In genomic region chr4:133052995-133053572, GRCm38 (mm10) we compare ENCODE assay signal across 13 mouse cellular contexts. TPM values are rescaled to one million over a fixed set of nuclear protein-coding genes. Genes with fewer than 3 reads are reported as not detected.
A peak's percentile ranks its signal among the peaks of the same experiment; 100 is the strongest.
DNase-seq lines count a peak whose midpoint lies in the region; ATAC-seq and TF ChIP-seq lines count a peak whose summit lies in the region.
"Had no signal": no experiment of that assay in that cellular context is flagged by ENCODE, and none has a peak within 500 bp of the region (broad histone marks: within the 10 kb centered on the region; RNA-seq: fewer than 3 reads in every experiment).

No protein-coding gene starts in this region.

- no peak for ATAC-seq in kidney, embryonic 15.5 days (replicated peaks; ENCODE audit: low FRiP score)
- ATAC-seq in embryonic facial prominence, embryonic 14.5 days (ENCODE audit: low read depth) = no peak
- ATAC-seq in midbrain, postnatal 0 days (ENCODE audit: low FRiP score) = no peak

- 80% methylated on average over 13 of the region's 13 CpGs for WGBS in kidney, embryonic 15.5 days
- WGBS in embryonic facial prominence, embryonic 14.5 days = 71% methylated on average over 13 of the region's 13 CpGs
- WGBS in midbrain, postnatal 0 days = 75% methylated on average over 13 of the region's 13 CpGs

- DNase-seq in heart, adult 11 months = peak; percentile 91
- DNase-seq in heart, postnatal 4 days = no peak
- DNase-seq in kidney, postnatal 36 days = no peak
- DNase-seq in embryonic facial prominence, embryonic 14.5 days (ENCODE audit: low spot score) = no peak
- no peak for DNase-seq in midbrain, postnatal 0 days (ENCODE audit: low spot score)
- no peak for DNase-seq in frontal cortex, postnatal 14 days (ENCODE audit: low spot score in 2 of 2)
- DNase-seq in cerebellum, postnatal 10 days = no peak
- DNase-seq: adrenal gland, postnatal 14 days; cerebellum, adult 8-10 months; gastrocnemius, postnatal 10 days; kidney, adult 8-10 months; lung, adult 18-20 months had no signal

- H3K4me1 ChIP-seq in kidney, embryonic 15.5 days = peaks cover 99% of the 10 kb centered on the region
- H3K4me1 ChIP-seq in embryonic facial prominence, embryonic 14.5 days (ENCODE audit: control insufficient read depth, insufficient read depth, low read length) = peaks cover 89% of the 10 kb centered on the region
- H3K4me1 ChIP-seq in midbrain, postnatal 0 days (ENCODE audit: insufficient read depth, low read length) = peaks cover 31% of the 10 kb centered on the region

- no peak for TF ChIP-seq CTCF in midbrain, postnatal 0 days (IDR thresholded peaks at IDR 0.05)

- no peak overlapping the region for H3K4me2 ChIP-seq in kidney, embryonic 15.5 days
- no peak overlapping the region for H3K4me2 ChIP-seq in embryonic facial prominence, embryonic 14.5 days (ENCODE audit: low read depth, low read length)
- H3K4me2 ChIP-seq in midbrain, postnatal 0 days (ENCODE audit: low read depth, low read length, poor library complexity, severe bottlenecking) = no peak overlapping the region

- H3K27ac ChIP-seq in kidney, embryonic 15.5 days = peak overlapping the region; percentile 66
- peak overlapping the region; percentile 88; the same call in 1 of the 2 replicates for H3K27ac ChIP-seq in embryonic facial prominence, embryonic 14.5 days (replicated peaks; ENCODE audit: low read depth, low read length)
- H3K27ac ChIP-seq in midbrain, postnatal 0 days (ENCODE audit: low read depth, low read length) = 0 out of 2 replicates have a peak overlapping the region, but pooled peaks have one; percentile 12

- no peak overlapping the region for H3K4me3 ChIP-seq in kidney, embryonic 15.5 days (replicated peaks)
- H3K4me3 ChIP-seq in embryonic facial prominence, embryonic 14.5 days (ENCODE audit: low read depth, low read length) = no peak overlapping the region
- H3K4me3 ChIP-seq in midbrain, postnatal 0 days (ENCODE audit: low read depth, low read length) = no peak overlapping the region

- no peak overlapping the region for H3K9ac ChIP-seq in kidney, embryonic 15.5 days
- no peak overlapping the region for H3K9ac ChIP-seq in embryonic facial prominence, embryonic 14.5 days (ENCODE audit: low read depth, low read length)
- 0 out of 2 replicates have a peak overlapping the region, but pooled peaks have one; percentile 19 for H3K9ac ChIP-seq in midbrain, postnatal 0 days (replicated peaks; ENCODE audit: low read length, poor library complexity, severe bottlenecking)

- no peaks in the 10 kb centered on the region for H3K9me3 ChIP-seq in kidney, embryonic 15.5 days (replicated peaks)
- H3K9me3 ChIP-seq in embryonic facial prominence, embryonic 14.5 days (ENCODE audit: control insufficient read depth, low read length) = no peaks in the 10 kb centered on the region
- no peaks in the 10 kb centered on the region for H3K9me3 ChIP-seq in midbrain, postnatal 0 days (ENCODE audit: low read length)

- H3K27me3 ChIP-seq in kidney, embryonic 15.5 days = no peaks in the 10 kb centered on the region
- H3K27me3 ChIP-seq in embryonic facial prominence, embryonic 14.5 days (replicated peaks; ENCODE audit: control insufficient read depth, insufficient read depth, low read length) = no peaks in the 10 kb centered on the region
- H3K27me3 ChIP-seq in midbrain, postnatal 0 days (ENCODE audit: insufficient read depth, low read length) = no peaks in the 10 kb centered on the region

- H3K36me3 ChIP-seq in kidney, embryonic 15.5 days = peaks cover 8% of the 10 kb centered on the region
- peaks cover 26% of the 10 kb centered on the region for H3K36me3 ChIP-seq in embryonic facial prominence, embryonic 14.5 days (ENCODE audit: control insufficient read depth, insufficient read depth, low read length)
- H3K36me3 ChIP-seq in midbrain, postnatal 0 days (ENCODE audit: insufficient read depth, low read length) = peaks cover 9% of the 10 kb centered on the region

RNA-seq across cellular contexts. Expression of gene Ahdc1, which starts 42.0 kb away (rescaled TPM):
- 10 to 100 TPM; 41.1 to 48.7 TPM for total RNA-seq in heart, postnatal 4 days (2021)
- 7.4 and 10.1 TPM in 2 replicates for polyA plus RNA-seq in kidney, embryonic 15.5 days (2015; fragmentation: Nextera tagmentation; extraction: Ambion mirVana)
- polyA plus RNA-seq in embryonic facial prominence, embryonic 14.5 days (2014; fragmentation: Nextera tagmentation; extraction: Ambion mirVana) = 11.0 and 11.7 TPM in 2 replicates
- 105 and 115 TPM in 2 replicates for total RNA-seq in midbrain, postnatal 0 days (2014; rRNA removed)
- 9.2 and 11.0 TPM in 2 replicates for polyA plus RNA-seq in midbrain, postnatal 0 days (2015; fragmentation: Nextera tagmentation; extraction: Ambion mirVana)

Comparison
In these comparisons a context has a peak if more than half of its experiments do, and no peak if none do; other contexts are left out.
1. H3K27ac ChIP-seq: peak in every context shown above with its lines; median percentile 88 in embryonic facial prominence, embryonic 14.5 days; 66 in kidney, embryonic 15.5 days; 12 in midbrain, postnatal 0 days.